Mouse (Mus musculus) lung, adult 18-20 months (tissue): ENCODE measurements around the gene Tent2.
A peak's percentile ranks its signal among the peaks of the same experiment; 100 is the strongest.
"Not testable (repeated sequence)": the region's sequence is repeated elsewhere in the genome, so short reads cannot be mapped to it uniquely, and the experiment has no call there.

Source experiments
- DNase-seq, 2 experiments: peaks; one replicate each; pipeline ENCODE4 v3.0.0; 2022; ENCODE audit warnings: mixed read lengths in 2 of 2

The Tent2 gene

GRCm38 (mm10) chr13:93191831-93192645 is at the start of gene Tent2:
Gene Tent2 (minus strand): TSS chr13:93192385.
- DNase-seq: peak; percentile 96 to 97

GRCm38 (mm10) chr13:93241180-93241579 is 49.0 kb upstream of the Tent2 start:
- DNase-seq: no peak

- DNase-seq: no peak
Observed at GRCm38 (mm10) chr13:93239561-93239960, 47.4 kb upstream of the Tent2 start.

- DNase-seq: no peak
Observed at GRCm38 (mm10) chr13:93239134-93239533, 46.9 kb upstream of the Tent2 start.

GRCm38 (mm10) chr13:93237677-93238398 is 45.7 kb upstream of the Tent2 start:
- DNase-seq: no peak

DNA sequence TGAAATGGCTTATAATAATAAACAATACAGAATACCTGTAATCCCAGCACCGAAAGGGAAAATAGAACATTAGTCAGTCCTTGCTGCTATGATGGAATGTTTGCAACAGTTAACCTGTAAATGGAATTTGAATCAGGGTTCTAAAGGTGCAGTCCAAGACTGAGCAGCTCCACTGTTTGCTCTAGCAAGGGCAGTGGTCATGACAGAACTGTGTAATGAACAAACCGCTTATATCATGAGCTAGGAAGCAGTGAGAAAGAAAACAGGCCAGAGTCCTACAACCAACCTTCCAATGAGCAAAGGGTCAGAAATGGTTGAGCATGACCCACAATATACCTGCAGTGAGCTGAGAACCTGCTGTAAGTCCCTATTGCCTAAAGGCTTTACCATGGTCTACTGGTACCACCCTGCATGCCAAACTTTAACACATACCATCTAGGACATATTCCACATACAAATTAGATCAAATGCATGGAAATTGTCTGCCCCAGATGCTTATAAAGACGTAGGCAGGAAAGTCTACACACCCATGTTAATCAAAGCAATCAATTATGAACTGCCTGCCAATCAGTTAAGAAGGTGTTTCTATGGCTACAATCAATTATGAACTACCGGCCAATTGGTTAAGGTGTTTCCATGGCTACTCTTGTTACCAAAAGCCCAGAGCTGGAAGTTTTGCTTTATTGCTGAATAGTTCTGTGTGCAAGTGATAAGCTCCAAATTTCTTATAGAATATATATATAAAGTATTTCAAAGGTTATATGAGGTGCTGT is 42.3 kb upstream of the Tent2 start:
- DNase-seq: no peak

- DNase-seq: no peak
Observed at GRCm38 (mm10) chr13:93232335-93232734, 40.1 kb upstream of the Tent2 start.

GRCm38 (mm10) chr13:93231016-93231415 is 38.8 kb upstream of the Tent2 start:
- DNase-seq: peak; percentile 16 to 37

- DNase-seq: no peak
Observed at GRCm38 (mm10) chr13:93211741-93212140, 19.6 kb upstream of the Tent2 start.

- DNase-seq: no peak
Observed at GRCm38 (mm10) chr13:93192646-93193026, 451 bp upstream of the Tent2 start.

GRCm38 (mm10) chr13:93189416-93189815 is 2.8 kb downstream of the Tent2 start:
- peak in 1 of 2 experiments; percentile 11 for DNase-seq

DNA sequence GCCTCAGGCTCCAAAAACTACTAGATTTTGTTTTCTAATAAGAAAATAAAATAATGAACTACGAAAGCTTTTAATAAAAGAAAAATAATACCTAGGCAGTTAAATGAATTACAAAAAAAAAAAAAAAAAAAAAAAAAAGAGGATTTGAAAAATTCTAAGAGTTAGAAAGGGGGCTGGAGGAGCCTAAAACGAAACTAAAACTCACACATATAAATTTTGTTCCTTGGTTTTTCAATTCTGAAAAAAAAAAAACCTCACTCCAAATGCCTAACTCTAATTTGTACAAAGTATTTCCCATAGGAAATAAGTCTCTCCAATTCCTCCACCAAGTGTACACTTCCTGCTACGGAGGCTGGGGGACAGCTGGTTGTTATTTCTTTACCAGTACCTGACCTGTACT is 3.4 kb downstream of the Tent2 start:
- no peak for DNase-seq

GRCm38 (mm10) chr13:93187792-93188191 is 4.4 kb downstream of the Tent2 start:
- DNase-seq: not testable (repeated sequence)

GRCm38 (mm10) chr13:93180351-93180750 is 11.8 kb downstream of the Tent2 start:
- no peak for DNase-seq

- DNase-seq: no peak
Observed at GRCm38 (mm10) chr13:93179522-93179921, 12.7 kb downstream of the Tent2 start.

- no peak for DNase-seq
Observed at GRCm38 (mm10) chr13:93177571-93177970, 14.6 kb downstream of the Tent2 start.

DNA sequence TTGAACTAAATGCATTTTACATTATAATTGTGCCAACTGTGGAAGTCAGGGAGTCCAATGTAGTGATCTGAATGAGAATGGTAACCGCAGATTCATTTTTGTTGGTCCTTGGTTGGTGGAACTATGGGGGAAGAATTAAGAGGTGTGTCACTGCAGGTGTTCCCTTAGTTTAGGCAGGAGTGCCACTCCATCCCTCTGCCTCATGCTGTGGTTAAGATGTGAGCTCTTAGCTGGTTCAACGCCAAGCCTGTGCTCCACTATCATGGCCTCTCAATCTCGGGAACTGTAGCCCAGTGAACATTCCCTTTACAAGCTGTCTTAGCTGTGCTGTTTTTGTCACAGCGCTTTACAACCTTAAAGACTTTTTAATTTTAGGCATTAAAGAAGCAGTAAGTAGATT is 28.9 kb downstream of the Tent2 start:
- DNase-seq: no peak

DNA sequence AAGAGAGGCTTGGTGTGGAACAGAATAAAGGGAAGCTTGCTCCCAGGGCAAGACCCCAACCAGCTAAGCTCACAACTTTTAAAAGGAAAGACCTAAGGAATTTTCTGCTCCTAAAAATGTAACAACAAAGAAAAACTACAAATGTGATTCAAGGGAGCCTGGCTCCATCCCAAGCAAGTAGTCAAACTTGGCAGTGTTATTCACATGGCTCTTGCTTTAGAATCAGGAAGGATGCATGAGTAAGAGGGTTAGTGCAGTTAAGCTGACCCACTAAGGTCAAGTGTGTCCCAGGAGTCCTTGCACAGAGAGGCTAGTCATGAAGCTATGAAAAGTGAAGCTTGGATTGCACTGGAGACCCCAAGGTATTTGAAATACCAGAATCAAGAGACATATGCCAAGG is 29.7 kb downstream of the Tent2 start:
- DNase-seq: no peak

GRCm38 (mm10) chr13:93158261-93158660 is 33.9 kb downstream of the Tent2 start:
- no peak for DNase-seq

- DNase-seq: no peak
Observed at GRCm38 (mm10) chr13:93153280-93153679, 38.9 kb downstream of the Tent2 start.

GRCm38 (mm10) chr13:93144336-93145167 is 47.6 kb downstream of the Tent2 start, which contains the start of gene Cmya5:
Gene Cmya5 (minus strand): TSS chr13:93144724.
- peak; percentile 89 to 92 for DNase-seq

DNA sequence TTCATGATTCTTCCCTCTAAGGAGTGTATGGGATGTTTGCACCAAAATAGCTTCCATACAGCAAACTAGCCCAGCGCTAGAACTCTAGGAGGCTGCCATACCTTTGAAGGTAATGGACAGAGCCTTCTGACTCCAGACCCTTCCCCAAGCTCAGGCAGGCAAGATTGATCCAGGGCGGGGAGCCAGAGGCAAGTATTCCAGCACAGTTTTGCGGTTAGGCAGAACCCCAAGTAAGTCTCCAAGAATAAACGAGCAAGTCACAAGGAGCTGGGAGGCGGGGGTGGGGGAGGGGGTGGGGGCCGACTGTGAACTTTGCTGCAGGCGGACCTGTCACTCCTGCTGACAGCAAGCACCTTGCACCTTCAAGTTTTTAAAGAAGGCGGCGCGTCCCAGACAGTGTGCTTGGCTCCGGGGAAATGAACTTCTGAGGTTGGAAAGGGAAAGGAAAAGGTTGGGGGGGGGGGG is 48.3 kb downstream of the Tent2 start:
- DNase-seq: peak; percentile 27 to 34
